Mouse (Mus musculus) spleen, adult 18-20 months (tissue): Measurements from ENCODE around the gene Dynlt1c.
"Not testable (repeated sequence)": the region's sequence is repeated elsewhere in the genome, so short reads cannot be mapped to it uniquely, and the experiment has no call there.

Experiments used
- DNase-seq, 2 experiments: peaks; one replicate each; pipeline ENCODE4 v3.0.0; 2022; ENCODE audit warnings: mixed read lengths in 2 of 2

Gene Dynlt1c

DNA sequence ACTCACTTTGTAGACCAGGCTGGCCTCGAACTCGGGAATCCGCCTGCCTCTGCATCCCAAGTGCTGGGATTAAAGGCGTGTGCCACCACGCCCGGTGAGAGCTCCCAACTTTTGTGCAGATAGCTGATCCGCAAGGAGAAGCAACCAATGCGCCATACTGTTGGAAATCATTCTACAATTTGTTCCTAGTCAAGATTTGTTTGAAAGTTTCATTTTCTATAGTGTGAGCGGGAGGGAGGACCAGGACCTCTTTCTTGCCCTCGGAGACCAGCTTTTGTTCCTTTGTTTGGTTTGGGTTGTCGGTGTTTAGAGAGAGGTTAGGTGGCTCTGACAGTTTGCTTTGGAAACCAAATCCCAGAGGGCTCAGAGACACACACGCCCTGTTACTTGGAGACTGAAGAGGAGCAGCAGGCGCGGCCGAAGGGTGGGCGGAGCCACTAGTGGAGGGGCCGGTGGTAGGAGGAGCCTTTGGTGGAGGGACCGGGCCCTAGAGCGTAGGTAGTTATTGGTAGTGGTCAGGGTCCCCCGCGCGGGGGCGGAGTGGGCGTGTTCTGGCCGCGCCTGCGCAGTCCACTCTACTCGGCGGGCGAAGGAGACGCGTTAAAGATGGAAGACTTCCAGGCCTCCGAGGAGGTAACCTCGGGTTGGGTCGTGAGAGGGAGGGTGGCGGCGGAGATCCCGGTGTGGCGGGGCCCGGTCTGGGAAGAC, at the start of gene Dynlt1c:
TSS of gene Dynlt1c (plus strand) at position 468 of the 708 bp plus-strand sequence.
- DNase-seq: peak; percentile 72 to 75

DNA sequence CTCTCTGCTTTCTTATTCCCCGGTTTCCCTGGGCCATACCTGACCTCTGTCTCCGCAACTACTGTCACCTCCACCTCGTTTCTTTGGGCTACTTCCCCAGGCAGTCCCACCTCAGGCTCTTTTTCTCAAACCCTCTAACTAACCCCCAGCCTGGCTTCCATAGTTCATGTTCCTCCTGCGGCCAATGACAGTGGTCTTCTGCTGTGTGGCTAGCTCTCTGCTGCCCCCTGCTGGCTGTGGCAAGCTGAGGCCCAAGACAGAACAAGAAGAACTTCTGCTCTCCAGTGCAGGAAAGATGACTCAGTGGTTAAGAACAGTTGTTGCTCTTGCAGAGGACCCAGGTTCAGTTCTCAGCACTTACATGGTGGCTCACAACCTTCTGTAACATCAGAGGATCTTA, 47.7 kb upstream of the Dynlt1c start:
- not testable (repeated sequence) for DNase-seq

DNA sequence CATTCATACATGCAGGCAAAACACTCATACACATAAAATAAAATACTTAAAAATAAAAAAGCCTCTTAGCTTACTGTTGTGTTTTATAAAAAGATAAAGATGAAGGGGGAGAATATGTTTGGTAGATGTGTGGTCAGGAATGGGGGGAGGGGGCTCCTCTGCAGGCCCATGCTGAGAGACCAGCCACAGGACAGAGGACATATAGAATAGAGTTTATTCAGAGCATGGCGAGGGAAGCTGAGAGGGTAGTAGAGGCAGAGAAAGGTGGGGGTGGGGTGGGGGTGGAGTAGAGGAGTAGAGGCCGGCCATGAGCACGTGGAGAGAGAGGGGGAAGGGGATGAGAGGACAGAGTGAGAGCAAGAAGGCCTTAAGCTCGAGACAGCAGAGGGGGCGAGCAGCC, 47.2 kb upstream of the Dynlt1c start:
- DNase-seq: not testable (repeated sequence)

DNA sequence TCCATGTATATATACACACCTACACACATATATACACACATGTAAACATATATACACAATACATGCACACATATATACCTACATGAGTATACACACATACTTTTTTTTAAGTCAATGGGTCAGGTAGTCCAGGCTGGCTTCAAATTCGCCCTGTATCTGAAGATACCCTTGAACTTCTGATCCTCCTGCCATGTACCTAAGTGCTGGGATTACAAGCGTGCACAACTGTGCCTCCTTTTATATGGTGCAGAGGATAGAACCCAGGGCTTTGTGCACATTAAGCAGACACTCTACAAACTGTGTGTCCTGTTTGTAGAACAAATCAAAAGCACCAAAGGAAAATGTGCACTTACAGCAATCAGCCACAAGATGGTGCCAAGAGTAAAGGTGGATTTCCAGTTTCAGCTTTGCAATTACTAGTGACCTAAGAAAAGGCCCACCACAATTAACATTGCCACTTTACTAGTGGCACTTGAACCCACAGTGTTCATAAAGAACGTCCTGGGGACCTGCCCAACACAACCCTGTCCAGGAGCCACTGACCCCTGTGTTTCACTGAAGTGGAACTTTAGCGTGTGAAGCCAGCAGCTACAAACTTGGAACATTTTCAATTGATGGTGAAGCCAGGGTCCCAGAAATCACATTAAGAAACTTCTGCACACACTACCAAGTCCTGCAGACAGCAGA, 41.9 kb upstream of the Dynlt1c start:
- not testable (repeated sequence) for DNase-seq

DNA sequence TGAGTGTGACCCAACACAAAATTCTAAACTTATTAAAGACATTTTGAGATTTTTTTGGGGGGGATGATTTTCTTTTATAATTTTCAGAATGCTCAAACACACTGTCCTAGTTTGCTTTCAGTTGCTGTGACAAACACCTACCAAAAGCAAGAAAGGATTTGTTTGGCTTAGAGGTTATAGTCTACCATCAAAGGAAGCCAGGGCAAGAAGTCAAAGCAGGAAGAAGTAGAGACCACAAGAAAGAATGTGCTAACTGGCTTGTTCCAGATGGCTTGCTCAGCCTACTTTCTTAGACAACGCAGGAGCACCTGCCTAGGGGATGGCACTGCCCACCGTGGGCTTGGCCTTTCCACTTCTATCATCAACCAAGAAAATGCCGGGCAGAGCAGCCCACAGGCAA, 36.6 kb upstream of the Dynlt1c start:
- DNase-seq: not testable (repeated sequence)

DNA sequence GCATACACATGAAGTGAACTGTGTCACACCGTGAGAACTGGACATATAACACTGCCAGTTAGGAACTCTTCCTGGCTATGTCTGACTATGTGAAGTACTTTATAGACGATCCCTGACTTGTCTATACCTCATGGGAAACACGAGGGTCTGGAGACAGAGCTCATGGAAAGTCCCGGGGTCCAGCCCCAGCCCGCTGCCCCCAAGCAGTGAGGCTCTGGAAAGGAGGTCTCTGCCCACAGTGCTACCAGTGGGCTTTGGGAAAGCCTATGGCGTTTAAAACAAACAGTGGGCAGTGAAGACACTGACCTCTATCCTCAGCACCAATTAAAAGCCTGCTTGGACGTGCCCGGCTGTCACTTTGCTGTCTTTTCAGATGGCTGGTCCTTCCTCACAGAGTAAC, 33.6 kb upstream of the Dynlt1c start:
- DNase-seq: not testable (repeated sequence)

DNA sequence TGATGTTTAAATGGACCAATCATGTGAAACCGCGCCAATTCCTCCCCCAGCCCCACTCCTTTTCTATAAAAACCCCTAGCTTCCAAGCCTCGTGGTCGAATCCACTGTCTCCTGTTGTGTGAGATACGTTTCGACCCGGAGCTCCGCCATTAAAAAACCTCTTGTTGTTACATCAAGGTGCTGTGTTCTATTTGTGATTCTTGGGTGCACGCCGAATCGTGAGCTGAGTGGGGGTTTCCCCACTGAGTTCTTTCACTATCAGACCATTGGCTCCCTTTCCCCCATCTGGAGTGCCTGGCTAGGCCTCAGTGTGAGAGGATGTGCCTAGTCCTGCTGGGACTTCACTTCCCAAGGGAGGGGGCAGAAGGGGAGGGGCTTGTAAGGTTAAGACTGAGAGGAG, 30.2 kb upstream of the Dynlt1c start:
- DNase-seq: not testable (repeated sequence)

DNA sequence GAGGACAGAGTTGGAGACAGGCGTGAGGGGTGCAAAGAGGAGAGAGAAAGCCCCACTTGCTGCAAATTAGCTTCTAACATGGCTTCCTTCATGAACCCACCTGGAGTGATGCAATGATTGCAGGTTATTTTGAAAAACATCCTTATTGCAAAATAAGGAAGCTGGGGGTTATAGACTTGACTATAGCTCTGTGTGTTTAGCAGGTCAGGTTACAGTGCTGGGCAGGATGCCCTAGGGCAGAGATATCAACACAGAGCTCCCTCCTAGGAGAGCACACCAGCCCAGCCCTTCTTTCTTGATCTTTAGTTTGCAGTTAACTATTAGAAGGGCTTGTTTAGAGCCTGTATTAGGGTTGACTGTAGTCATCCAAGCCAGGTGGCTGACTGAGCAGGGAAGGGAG, 29.3 kb upstream of the Dynlt1c start:
- DNase-seq: not testable (repeated sequence)

DNA sequence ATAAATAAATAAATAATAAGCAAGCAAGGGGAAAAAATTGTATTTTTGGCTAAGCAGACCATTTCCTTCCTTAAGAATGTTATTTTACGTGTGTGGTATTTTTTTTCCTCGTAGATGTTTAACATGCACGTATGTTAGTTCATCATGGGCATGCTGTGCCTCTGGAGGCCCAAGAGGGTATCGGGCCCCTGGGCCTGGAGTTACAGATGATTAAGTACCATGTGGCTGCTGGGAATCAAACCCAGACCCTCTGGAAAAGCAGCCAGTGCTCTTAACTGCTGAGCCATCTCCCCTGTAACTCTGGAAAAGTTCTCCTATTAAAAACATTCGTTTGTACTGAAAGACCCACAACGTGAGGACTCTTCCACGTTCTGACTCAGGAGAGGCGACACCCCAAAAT, 26.1 kb upstream of the Dynlt1c start:
- DNase-seq: not testable (repeated sequence)

DNA sequence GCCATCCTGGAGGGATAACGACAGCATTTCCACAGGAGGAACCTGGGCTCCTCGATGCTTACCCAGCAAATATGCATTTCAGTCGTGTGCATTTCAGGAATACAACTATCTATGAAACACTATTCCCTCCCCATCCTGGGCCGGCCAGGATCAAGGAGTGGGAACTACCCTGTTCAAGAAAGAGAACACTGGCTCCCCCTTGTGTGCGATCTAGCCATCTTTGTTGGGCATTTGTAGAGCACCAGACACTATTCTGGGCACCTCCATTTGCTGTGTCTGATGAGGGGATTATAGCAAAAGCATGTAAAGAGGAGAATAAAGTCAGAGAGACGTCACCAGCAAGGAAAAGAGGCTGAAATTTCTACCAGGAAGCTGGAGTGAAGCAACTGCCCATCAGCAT, 12.8 kb upstream of the Dynlt1c start:
- DNase-seq: not testable (repeated sequence)

DNA sequence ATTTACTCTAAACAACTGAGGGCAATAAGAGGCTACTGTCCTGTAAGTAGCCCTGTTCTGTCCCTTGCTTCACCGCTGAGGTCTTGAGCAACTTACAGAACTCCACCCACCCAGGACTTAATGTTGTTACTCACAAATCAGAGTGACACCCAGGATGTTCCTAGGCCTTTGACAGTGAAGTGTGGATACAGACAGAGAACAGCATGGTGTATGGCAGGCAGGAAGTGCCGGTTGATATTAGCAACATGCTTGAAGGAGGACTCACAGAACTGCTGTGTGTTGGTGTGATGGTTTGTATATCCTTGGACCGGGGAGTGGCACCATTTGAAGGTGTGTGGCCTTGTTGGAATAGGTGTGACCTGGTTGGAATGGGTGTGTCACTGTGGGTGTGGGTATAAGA, 9.4 kb upstream of the Dynlt1c start:
- DNase-seq: not testable (repeated sequence)

DNA sequence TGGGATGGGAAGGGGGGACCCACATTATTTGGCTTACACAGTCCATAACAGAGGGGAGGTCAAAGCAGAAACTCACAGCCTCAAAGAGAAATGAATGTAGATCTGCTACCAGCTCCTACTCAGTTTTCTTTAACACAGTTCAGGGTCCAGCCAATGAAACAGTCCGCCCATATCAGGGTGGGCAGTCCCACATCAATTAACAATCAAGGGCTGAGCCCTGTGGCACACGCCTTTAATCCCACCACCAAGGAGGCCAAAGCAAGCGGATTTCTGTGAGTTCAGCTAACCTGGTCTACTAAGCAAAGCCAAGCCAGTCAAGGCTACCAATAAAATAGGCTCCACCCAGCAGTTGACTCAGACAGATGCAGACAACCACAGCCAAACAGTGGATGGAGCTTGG, 7.6 kb upstream of the Dynlt1c start:
- DNase-seq: not testable (repeated sequence)

DNA sequence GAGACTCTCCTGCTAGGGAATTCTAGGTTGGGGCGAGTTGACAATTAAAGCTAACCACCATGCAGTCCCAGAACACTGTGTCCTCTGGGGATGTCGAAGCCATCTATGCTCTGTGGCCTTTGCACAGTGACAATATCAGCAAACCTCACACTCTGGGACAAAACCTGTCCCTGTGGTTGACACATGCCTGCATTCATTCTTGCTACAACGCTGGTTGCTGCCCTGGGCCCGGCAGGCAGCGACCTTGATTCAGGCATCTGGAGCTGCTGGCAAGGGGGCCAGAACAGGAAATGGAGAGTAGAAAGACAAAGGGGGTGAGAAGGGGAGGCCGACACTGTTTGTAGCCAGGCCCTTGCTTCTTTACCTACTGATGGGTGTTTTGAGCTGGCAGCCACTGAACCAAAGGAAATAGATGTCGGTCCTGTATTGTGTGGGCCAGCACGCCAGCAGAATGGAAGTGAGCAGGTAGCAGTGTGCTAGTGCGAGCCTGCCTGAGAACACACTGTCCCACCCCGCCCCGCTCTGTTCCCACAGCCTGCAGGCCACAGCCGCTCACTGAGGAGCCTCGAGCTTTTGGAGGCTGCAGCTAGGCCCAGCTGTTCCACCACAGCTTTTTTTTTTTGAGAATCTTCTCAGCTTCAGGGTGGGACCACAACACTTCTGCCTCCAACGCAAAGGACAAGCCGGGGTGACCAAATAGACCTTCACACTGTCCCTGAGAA, 5.5 kb upstream of the Dynlt1c start:
- peak in 1 of 2 experiments; percentile 24 for DNase-seq

DNA sequence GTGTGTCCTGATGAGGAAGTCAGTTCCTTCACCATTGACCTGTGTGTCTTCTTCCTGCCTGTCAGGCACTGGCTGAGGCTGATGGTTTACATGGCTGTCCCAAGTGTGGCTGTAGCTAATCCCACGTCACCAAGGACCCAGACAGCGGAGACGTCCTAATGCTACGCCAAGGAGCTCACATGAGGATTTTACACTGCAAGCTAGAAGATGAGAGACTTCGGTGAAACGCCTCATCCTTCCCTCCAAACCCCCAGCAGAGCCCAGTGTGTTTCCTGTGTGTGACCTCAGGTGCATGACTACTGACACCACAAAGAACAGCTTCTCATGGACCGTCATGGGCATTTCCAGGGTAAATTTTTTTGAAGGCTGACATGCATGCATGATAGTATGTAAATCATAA, 3.1 kb upstream of the Dynlt1c start:
- DNase-seq: not testable (repeated sequence)

DNA sequence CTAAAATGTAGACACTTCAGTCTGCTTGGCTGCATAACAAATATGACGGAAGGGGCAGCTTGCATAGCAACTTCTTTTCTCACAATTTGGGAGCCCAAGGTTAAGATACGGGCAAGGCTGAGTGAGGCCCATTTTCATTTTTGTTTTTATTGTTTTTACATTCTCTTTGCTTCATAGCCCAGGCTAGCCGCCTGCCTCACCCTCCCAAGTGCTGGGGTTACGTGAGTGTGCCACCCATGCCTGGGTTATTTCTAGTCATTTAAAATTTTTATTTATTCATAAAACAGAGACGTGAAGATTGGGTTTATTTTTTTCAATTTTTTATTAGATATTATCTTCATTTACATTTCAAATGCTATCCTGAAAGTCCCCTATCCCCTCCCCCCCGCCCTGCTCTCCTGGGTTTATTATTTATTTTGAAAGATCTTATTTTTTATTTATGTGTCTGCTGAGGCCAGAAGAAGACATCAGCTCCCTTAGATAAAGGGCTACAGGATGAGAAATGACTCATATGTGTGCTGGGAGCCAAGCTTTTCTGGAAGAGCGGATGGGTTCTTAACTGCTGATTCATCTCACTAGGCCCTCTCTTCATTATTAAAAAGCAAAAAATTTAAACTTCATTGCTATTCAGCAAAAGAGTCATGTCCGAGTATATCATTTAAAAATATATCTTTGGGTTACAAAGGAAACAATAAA, 1.1 kb upstream of the Dynlt1c start:
- not testable (repeated sequence) for DNase-seq

DNA sequence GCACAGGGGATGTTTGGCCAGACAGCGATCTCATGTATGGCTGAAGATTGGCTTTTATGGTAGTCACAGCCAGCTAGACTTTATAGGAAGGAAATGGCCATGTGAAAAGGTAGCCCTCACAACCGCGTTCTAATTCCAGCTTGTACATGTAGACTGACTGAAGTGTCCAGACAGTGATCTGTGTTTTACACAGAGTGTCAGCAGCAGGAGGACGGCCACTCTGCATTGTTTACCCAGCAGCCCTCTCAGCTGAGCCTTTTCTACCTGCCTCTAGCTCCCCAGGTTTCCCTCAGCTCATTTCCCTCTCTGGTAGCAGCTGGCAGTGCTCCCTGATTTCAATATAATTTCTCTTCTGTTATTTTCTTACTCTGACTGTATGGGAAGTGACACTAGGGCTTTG, 734 bp downstream of the Dynlt1c start:
- not testable (repeated sequence) for DNase-seq

DNA sequence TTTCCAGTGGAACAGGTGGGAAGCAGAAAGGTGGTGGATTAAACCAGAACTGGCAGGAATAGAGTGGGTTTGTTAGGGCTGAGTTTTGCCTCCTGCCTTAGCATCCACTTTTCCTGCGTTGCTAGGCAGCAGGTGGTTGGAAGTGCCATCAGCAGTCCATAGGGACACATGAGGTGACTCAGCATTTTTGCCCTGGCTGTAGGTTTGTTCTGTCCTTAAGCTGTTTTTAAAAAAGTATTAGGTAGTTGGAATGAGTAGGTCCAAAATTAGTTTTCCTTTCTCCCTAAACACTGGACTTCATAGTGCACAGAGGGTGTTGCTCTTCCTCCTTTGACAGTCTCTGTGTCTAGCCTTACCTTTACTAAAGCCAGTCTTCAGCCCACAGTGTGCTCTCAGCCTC, 3.9 kb downstream of the Dynlt1c start:
- DNase-seq: not testable (repeated sequence)

DNA sequence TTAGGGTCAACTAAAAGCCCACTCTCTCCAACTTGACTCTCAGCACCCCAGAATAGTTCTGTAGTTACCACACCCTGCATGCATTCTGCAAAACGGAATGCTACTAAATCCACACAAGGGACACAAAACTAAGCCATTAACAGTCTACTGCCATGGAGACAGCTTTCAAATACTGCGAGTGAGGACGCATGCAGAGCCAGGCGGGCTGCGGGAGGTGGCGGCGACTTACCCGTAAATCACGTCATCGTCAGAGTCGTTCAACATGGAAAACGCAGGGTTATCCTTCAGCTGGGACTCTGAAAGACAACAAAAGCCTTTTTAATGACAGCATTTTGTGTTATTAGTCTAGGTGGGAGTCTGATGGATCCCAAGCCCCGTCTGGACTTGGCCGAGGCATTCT, 12.1 kb downstream of the Dynlt1c start:
- DNase-seq: not testable (repeated sequence)

DNA sequence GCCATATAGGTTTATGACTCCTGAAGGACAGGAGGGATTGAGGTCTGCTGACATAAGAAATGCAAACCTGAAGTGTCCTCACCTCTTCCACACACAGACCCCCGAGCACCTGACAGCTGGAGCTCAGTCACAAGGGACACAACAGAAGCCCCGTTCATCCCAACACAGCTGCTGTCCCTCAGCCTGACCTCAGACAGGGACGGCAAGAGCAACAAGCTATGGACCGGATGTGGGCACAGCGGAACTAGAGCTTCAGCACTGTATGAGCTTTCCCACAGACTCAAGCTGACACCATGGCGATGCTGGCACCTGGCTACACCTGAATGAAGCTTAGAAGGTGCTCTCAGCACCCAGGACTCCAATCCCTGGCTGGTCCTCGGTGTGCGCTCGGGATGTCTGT, 12.8 kb downstream of the Dynlt1c start:
- not testable (repeated sequence) for DNase-seq

DNA sequence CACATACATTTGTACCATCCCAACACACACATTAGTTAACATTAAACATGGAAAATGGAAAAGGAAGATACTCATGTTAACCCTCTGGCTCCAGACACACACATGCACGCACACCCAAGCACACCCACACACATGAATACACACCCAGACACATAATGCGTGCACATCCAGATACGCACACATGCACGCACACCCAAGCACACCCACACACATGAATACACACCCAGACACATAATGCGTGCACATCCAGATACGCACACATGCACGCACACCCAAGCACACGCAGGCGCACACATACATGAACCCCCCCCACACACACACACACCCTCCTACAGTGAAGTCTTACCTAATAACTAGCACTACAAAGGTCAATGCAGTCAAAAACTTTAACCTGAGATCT, 15.3 kb downstream of the Dynlt1c start:
- DNase-seq: not testable (repeated sequence)

DNA sequence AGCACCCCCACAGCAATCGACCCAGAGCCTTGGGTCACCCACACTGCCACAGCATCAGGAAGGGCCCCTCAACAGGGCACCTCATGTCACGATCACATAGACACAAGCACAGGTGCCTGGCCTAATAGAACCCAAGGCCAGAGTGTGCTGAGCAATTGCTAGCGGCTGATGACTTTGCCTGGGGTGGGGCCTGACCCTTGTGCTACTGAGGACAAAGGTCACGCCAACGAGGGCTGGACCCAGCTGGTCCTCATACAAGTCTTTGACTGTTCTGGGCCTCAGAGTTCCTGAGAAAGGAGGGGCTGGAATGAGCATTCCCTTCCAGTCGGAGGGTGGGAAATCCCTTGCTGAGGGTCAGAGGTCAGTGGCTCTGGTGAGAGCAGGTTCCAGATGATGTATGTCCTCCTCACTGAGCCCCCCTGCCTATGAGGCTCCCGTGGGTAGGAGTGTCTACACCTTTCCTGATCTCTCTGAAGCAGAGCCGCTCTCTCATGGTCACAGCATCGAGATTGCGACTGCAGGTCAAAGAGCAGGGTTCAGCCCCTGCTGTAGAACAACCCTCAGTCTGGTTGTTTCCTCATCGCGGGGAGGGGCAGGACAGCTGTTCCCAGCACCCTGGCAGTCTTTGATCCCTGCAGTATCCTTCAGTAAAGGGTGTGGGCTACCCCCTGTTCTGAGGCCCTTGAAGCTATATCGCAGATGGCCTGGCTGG, 16.4 kb downstream of the Dynlt1c start:
- DNase-seq: not testable (repeated sequence)

DNA sequence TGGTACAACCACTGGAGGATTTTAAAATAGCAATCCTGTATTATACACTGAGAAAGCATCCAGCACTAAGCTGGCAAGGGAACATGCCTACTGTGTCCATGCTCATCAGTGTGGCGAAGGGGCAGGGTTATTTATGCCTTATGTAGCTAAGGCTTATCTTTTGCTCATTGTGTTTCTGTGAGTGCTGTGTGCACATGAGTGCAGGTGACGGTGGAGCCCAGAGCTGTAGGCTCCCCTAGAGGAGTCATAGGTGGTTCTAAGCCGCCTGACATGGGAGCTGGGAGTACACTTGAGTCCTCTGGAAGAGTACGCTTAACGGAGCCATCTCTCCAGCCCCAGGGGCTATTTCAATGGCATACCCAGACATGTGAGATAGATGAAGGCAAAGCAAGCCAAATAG, 17.8 kb downstream of the Dynlt1c start:
- DNase-seq: not testable (repeated sequence)
